Mouse (Mus musculus): ENCODE results near the gene Kbtbd12. TPM values are rescaled to one million over a fixed set of nuclear protein-coding genes. Genes with fewer than 3 reads are reported as not detected.

Kbtbd12 gene
- total RNA-seq, 2 experiments from 2014 or later: 0.46 to 3.3 TPM

- DNase-seq: peak; percentile 55 to 76
Observed at GRCm38 (mm10) chr6:88499481-88500404, 138.0 kb downstream of the Kbtbd12 start.

Other genes starting within 250 kb of the Kbtbd12 start
- 10 to 100 TPM; 13.1 to 19.4 TPM for gene Eefsec, start 191.4 kb downstream of the Kbtbd12 start, total RNA-seq (2021)
- 10 to 100 TPM; 32.4 to 35.2 TPM for gene Ruvbl1, start 172.5 kb downstream of the Kbtbd12 start, total RNA-seq (2021)
- gene Sec61a1, start 119.0 kb downstream of the Kbtbd12 start, total RNA-seq (2021): 100 to 1,000 TPM; 214 to 229 TPM
- gene Mgll, start 86.5 kb upstream of the Kbtbd12 start, total RNA-seq (2021): 100 to 1,000 TPM; 160 to 194 TPM
- 10 to 100 TPM; 19.3 to 30.3 TPM for gene Abtb1, start 204.0 kb upstream of the Kbtbd12 start, total RNA-seq (2021)
- 10 to 100 TPM; 34.6 to 61.1 TPM for gene Podxl2, start 237.1 kb upstream of the Kbtbd12 start, total RNA-seq (2021)